In the genomic region with DNA sequence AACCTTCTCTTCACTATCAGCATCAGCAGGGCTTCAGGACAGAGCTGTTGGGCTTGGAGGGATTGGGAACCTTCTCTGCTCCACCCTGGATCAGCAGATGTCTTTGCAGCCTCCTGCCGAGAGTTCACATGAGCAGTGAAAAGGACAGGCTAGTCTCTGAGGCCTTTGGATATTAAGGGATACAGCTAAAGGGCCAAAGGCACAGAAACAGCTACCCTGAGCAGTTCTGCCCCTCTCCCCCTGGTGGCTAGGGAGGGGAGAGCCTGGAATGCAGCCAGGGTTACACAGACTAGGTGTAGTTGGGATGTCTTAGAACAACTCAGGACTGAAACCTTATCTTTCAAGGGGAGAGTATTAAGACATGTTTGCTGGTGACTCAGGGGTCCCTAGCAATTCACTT, we compare ENCODE assay signal across 10 mouse cellular contexts. TPM values are rescaled to one million over a fixed set of nuclear protein-coding genes. Genes with fewer than 3 reads are reported as not detected.
A peak's percentile ranks its signal among the peaks of the same experiment; 100 is the strongest.
DNase-seq lines count a peak whose midpoint lies in the region; ATAC-seq lines count a peak whose summit lies in the region.
"Had no signal": no experiment of that assay in that cellular context is flagged by ENCODE, and none has a peak within 500 bp of the region (broad histone marks: within the 10 kb centered on the region; RNA-seq: fewer than 3 reads in every experiment).

No protein-coding gene starts in this region.

- H3K27ac ChIP-seq in hindbrain, embryonic 11.5 days (ENCODE audit: low read depth, low read length) = no peak overlapping the region
- H3K27ac ChIP-seq in hindbrain, embryonic 16.5 days (ENCODE audit: low read depth, low read length) = no peak overlapping the region
- no peak overlapping the region for H3K27ac ChIP-seq in midbrain, embryonic 14.5 days (replicated peaks; ENCODE audit: low read depth, low read length)
- H3K27ac ChIP-seq in midbrain, embryonic 13.5 days = no peak overlapping the region
- H3K27ac ChIP-seq: neural tube, embryonic 12.5 days had no signal

- no peaks in the 10 kb centered on the region for H3K9me3 ChIP-seq in hindbrain, embryonic 11.5 days (ENCODE audit: control insufficient read depth, low read length)
- H3K9me3 ChIP-seq in hindbrain, embryonic 16.5 days (ENCODE audit: control insufficient read depth, low read length) = no peaks in the 10 kb centered on the region
- H3K9me3 ChIP-seq in midbrain, embryonic 14.5 days (ENCODE audit: control insufficient read depth, low read length) = no peaks in the 10 kb centered on the region
- H3K9me3 ChIP-seq in midbrain, embryonic 13.5 days = no peaks in the 10 kb centered on the region
- H3K9me3 ChIP-seq: neural tube, embryonic 12.5 days had no signal

- H3K9ac ChIP-seq in hindbrain, embryonic 11.5 days (ENCODE audit: low read depth, low read length) = 0 out of 2 replicates have a peak overlapping the region, but pooled peaks have one; percentile 12
- no peak overlapping the region for H3K9ac ChIP-seq in hindbrain, embryonic 16.5 days (ENCODE audit: low read depth, low read length)
- H3K9ac ChIP-seq in midbrain, embryonic 14.5 days (replicated peaks; ENCODE audit: low read length) = no peak overlapping the region
- no peak overlapping the region for H3K9ac ChIP-seq in midbrain, embryonic 13.5 days (replicated peaks)
- H3K9ac ChIP-seq: neural tube, embryonic 12.5 days had no signal

- no peak overlapping the region for H3K4me2 ChIP-seq in hindbrain, embryonic 11.5 days (replicated peaks; ENCODE audit: low read depth, low read length)
- no peak overlapping the region for H3K4me2 ChIP-seq in hindbrain, embryonic 16.5 days (ENCODE audit: low read length)
- 0 out of 2 replicates have a peak overlapping the region, but pooled peaks have one; percentile 4 for H3K4me2 ChIP-seq in midbrain, embryonic 14.5 days (ENCODE audit: low read length)
- no peak overlapping the region for H3K4me2 ChIP-seq in midbrain, embryonic 13.5 days (replicated peaks)

- ATAC-seq in hindbrain, embryonic 11.5 days (ENCODE audit: low FRiP score) = no peak
- no peak for ATAC-seq in hindbrain, embryonic 16.5 days
- no peak for ATAC-seq in midbrain, embryonic 14.5 days (ENCODE audit: low FRiP score, low TSS enrichment)
- ATAC-seq in midbrain, embryonic 13.5 days = no peak
- ATAC-seq in megakaryocyte-erythroid progenitor cell, adult 5-6 weeks (replicated peaks; ENCODE audit: low FRiP score, low TSS enrichment, poor library complexity, severe bottlenecking) = 0 out of 2 replicates have a peak, but pooled peaks have one; percentile 24

- DNase-seq in hindbrain, embryonic 11.5 days (ENCODE audit: low spot score) = no peak
- DNase-seq in midbrain, embryonic 14.5 days = no peak
- peak; percentile 64 for DNase-seq in adipocyte (ENCODE audit: low spot score)
- DNase-seq in frontal cortex, adult 2 months (ENCODE audit: extremely low spot score in 1 of 2, low spot score in 1 of 2) = no peak
- no peak for DNase-seq in urinary bladder, postnatal 4 days (ENCODE audit: low spot score in 2 of 2)

- 71% methylated on average over 1 of the region's 1 CpGs for WGBS in hindbrain, embryonic 11.5 days
- 44% methylated on average over 1 of the region's 1 CpGs for WGBS in hindbrain, embryonic 16.5 days
- WGBS in midbrain, embryonic 14.5 days = 56% methylated on average over 1 of the region's 1 CpGs
- 67% methylated on average over 1 of the region's 1 CpGs for WGBS in midbrain, embryonic 13.5 days

- H3K36me3 ChIP-seq in hindbrain, embryonic 11.5 days (ENCODE audit: control insufficient read depth, insufficient read depth, low read length) = no peaks in the 10 kb centered on the region
- H3K36me3 ChIP-seq in hindbrain, embryonic 16.5 days (ENCODE audit: control insufficient read depth, insufficient read depth, low read length) = peaks cover 14% of the 10 kb centered on the region
- H3K36me3 ChIP-seq in midbrain, embryonic 14.5 days (ENCODE audit: control insufficient read depth, insufficient read depth, low read length) = peaks cover 32% of the 10 kb centered on the region
- H3K36me3 ChIP-seq in midbrain, embryonic 13.5 days = peaks cover 38% of the 10 kb centered on the region

- H3K4me3 ChIP-seq in hindbrain, embryonic 11.5 days (ENCODE audit: low read depth, low read length) = no peak overlapping the region
- H3K4me3 ChIP-seq in hindbrain, embryonic 16.5 days (ENCODE audit: low read length) = no peak overlapping the region
- no peak overlapping the region for H3K4me3 ChIP-seq in midbrain, embryonic 14.5 days (replicated peaks; ENCODE audit: low read depth, low read length)
- H3K4me3 ChIP-seq in midbrain, embryonic 13.5 days (replicated peaks) = no peak overlapping the region
- H3K4me3 ChIP-seq: neural tube, embryonic 12.5 days had no signal

- H3K27me3 ChIP-seq in hindbrain, embryonic 11.5 days (ENCODE audit: control insufficient read depth, insufficient read depth, low read length) = no peaks in the 10 kb centered on the region
- no peaks in the 10 kb centered on the region for H3K27me3 ChIP-seq in hindbrain, embryonic 16.5 days (replicated peaks; ENCODE audit: control insufficient read depth, insufficient read depth, low read length)
- no peaks in the 10 kb centered on the region for H3K27me3 ChIP-seq in midbrain, embryonic 14.5 days (ENCODE audit: control insufficient read depth, insufficient read depth, low read length)
- H3K27me3 ChIP-seq in midbrain, embryonic 13.5 days = no peaks in the 10 kb centered on the region
- H3K27me3 ChIP-seq: neural tube, embryonic 12.5 days had no signal

- H3K4me1 ChIP-seq in hindbrain, embryonic 11.5 days (replicated peaks; ENCODE audit: control insufficient read depth, insufficient read depth, low read length) = peaks cover 6% of the 10 kb centered on the region; the same call in 1 of the 2 replicates
- H3K4me1 ChIP-seq in hindbrain, embryonic 16.5 days (ENCODE audit: control insufficient read depth, insufficient read depth, low read depth, low read length) = peaks cover 26% of the 10 kb centered on the region
- H3K4me1 ChIP-seq in midbrain, embryonic 14.5 days (ENCODE audit: control insufficient read depth, insufficient read depth, low read length) = peaks cover 18% of the 10 kb centered on the region
- H3K4me1 ChIP-seq in midbrain, embryonic 13.5 days (replicated peaks) = peaks cover 39% of the 10 kb centered on the region

RNA-seq across cellular contexts. Expression of a gene that starts 10.7 kb away (rescaled TPM):
- 0.11 and 0.34 TPM in 2 replicates for polyA plus RNA-seq in hindbrain, embryonic 11.5 days (2014; fragmentation: Nextera tagmentation; extraction: Ambion mirVana)
- polyA plus RNA-seq in hindbrain, embryonic 16.5 days (2015; fragmentation: Nextera tagmentation; extraction: Ambion mirVana) = 0.34 and 0.42 TPM in 2 replicates
- 0.16 and 0.26 TPM in 2 replicates for polyA plus RNA-seq in midbrain, embryonic 14.5 days (2014; fragmentation: Nextera tagmentation; extraction: Ambion mirVana)
- 0.18 and 0.94 TPM in 2 replicates for polyA plus RNA-seq in midbrain, embryonic 13.5 days (2015; fragmentation: Nextera tagmentation; extraction: Ambion mirVana)
- 0.49 TPM in 1 of 2 replicates, not detected in the other for total RNA-seq in megakaryocyte-erythroid progenitor cell, adult 5-6 weeks (2014; fragmentation: Nextera tagmentation)
- 0.34 and 1.3 TPM in 2 replicates for total RNA-seq in megakaryocyte-erythroid progenitor cell, adult 5-6 weeks (2017)
- 1.3 and 1.5 TPM in 2 replicates for polyA plus RNA-seq in frontal cortex, adult 2 months (2012; rRNA removed)
- total RNA-seq: gastrocnemius, adult 18-20 months had no signal

RNA-seq across cellular contexts. Expression of a gene that starts 18.8 kb away (rescaled TPM):
- 19.7 and 22.2 TPM in 2 replicates for polyA plus RNA-seq in hindbrain, embryonic 11.5 days (2014; fragmentation: Nextera tagmentation; extraction: Ambion mirVana)
- 20.1 and 24.7 TPM in 2 replicates for polyA plus RNA-seq in hindbrain, embryonic 16.5 days (2015; fragmentation: Nextera tagmentation; extraction: Ambion mirVana)
- 18.3 and 20.9 TPM in 2 replicates for polyA plus RNA-seq in midbrain, embryonic 14.5 days (2014; fragmentation: Nextera tagmentation; extraction: Ambion mirVana)
- polyA plus RNA-seq in midbrain, embryonic 13.5 days (2015; fragmentation: Nextera tagmentation; extraction: Ambion mirVana) = 15.1 and 17.9 TPM in 2 replicates
- 23.4 and 28.7 TPM in 2 replicates for total RNA-seq in megakaryocyte-erythroid progenitor cell, adult 5-6 weeks (2014; fragmentation: Nextera tagmentation)
- total RNA-seq in megakaryocyte-erythroid progenitor cell, adult 5-6 weeks (2017) = 1.7 and 2.1 TPM in 2 replicates
- 46.3 and 46.5 TPM in 2 replicates for polyA plus RNA-seq in frontal cortex, adult 2 months (2012; rRNA removed)

RNA-seq across cellular contexts. Expression of a gene that starts 45.5 kb away (rescaled TPM):
- polyA plus RNA-seq in hindbrain, embryonic 11.5 days (2014; fragmentation: Nextera tagmentation; extraction: Ambion mirVana) = 16.4 and 20.0 TPM in 2 replicates
- 6.3 and 8.6 TPM in 2 replicates for polyA plus RNA-seq in hindbrain, embryonic 16.5 days (2015; fragmentation: Nextera tagmentation; extraction: Ambion mirVana)
- polyA plus RNA-seq in midbrain, embryonic 14.5 days (2014; fragmentation: Nextera tagmentation; extraction: Ambion mirVana) = 3.5 and 6.4 TPM in 2 replicates
- 6.8 and 7.8 TPM in 2 replicates for polyA plus RNA-seq in midbrain, embryonic 13.5 days (2015; fragmentation: Nextera tagmentation; extraction: Ambion mirVana)
- 51.5 and 56.4 TPM in 2 replicates for total RNA-seq in megakaryocyte-erythroid progenitor cell, adult 5-6 weeks (2014; fragmentation: Nextera tagmentation)
- total RNA-seq in megakaryocyte-erythroid progenitor cell, adult 5-6 weeks (2017) = 11.5 and 11.8 TPM in 2 replicates
- polyA plus RNA-seq in frontal cortex, adult 2 months (2012; rRNA removed) = 2.2 and 2.9 TPM in 2 replicates

RNA-seq across cellular contexts. Expression of a gene that starts 48.6 kb away (rescaled TPM):
- polyA plus RNA-seq in hindbrain, embryonic 11.5 days (2014; fragmentation: Nextera tagmentation; extraction: Ambion mirVana) = 310 and 313 TPM in 2 replicates
- 207 and 209 TPM in 2 replicates for polyA plus RNA-seq in hindbrain, embryonic 16.5 days (2015; fragmentation: Nextera tagmentation; extraction: Ambion mirVana)
- polyA plus RNA-seq in midbrain, embryonic 14.5 days (2014; fragmentation: Nextera tagmentation; extraction: Ambion mirVana) = 197 and 231 TPM in 2 replicates
- 218 and 221 TPM in 2 replicates for polyA plus RNA-seq in midbrain, embryonic 13.5 days (2015; fragmentation: Nextera tagmentation; extraction: Ambion mirVana)
- total RNA-seq in megakaryocyte-erythroid progenitor cell, adult 5-6 weeks (2014; fragmentation: Nextera tagmentation) = 218 and 249 TPM in 2 replicates
- total RNA-seq in megakaryocyte-erythroid progenitor cell, adult 5-6 weeks (2017) = 53.9 and 91.2 TPM in 2 replicates
- polyA plus RNA-seq in frontal cortex, adult 2 months (2012; rRNA removed) = 141 and 146 TPM in 2 replicates
